In genomic region chr11:73176186-73176585, GRCm38 (mm10) we compare ENCODE assay signal across 8 mouse cellular contexts. TPM values are rescaled to one million over a fixed set of nuclear protein-coding genes. Genes with fewer than 3 reads are reported as not detected.
A peak's percentile ranks its signal among the peaks of the same experiment; 100 is the strongest.
DNase-seq lines count a peak whose midpoint lies in the region; ATAC-seq and TF ChIP-seq lines count a peak whose summit lies in the region.

No protein-coding gene starts in this region.

- WGBS in spleen, adult 2 months, result 1% methylated on average over 15 of the region's 15 CpGs
- under 1% methylated on average over 15 of the region's 15 CpGs for WGBS in limb, embryonic 13.5 days
- 1% methylated on average over 15 of the region's 15 CpGs for WGBS in stomach, embryonic 16.5 days

- no peak for ATAC-seq in limb, embryonic 13.5 days (ENCODE audit: low FRiP score, low read depth)
- no peak for ATAC-seq in stomach, embryonic 16.5 days (ENCODE audit: insufficient read depth, low FRiP score)

- H3K9ac ChIP-seq in limb, embryonic 13.5 days, result peak overlapping the region; percentile 94
- peak overlapping the region; percentile 91 for H3K9ac ChIP-seq in stomach, embryonic 16.5 days (ENCODE audit: low read length)

- H3K4me1 ChIP-seq in spleen, adult 2 months (ENCODE audit: control insufficient read depth, insufficient read depth, insufficient read length), result peaks cover 5% of the 10 kb centered on the region
- peaks cover 41% of the 10 kb centered on the region for H3K4me1 ChIP-seq in limb, embryonic 13.5 days
- peaks cover 39% of the 10 kb centered on the region for H3K4me1 ChIP-seq in stomach, embryonic 16.5 days (ENCODE audit: control insufficient read depth, insufficient read depth, low read length)

- no peaks in the 10 kb centered on the region for H3K36me3 ChIP-seq in spleen, adult 2 months (ENCODE audit: control insufficient read depth, insufficient read depth, low read length)
- peaks cover 37% of the 10 kb centered on the region for H3K36me3 ChIP-seq in limb, embryonic 13.5 days
- peaks cover 8% of the 10 kb centered on the region; the same call in 1 of the 2 replicates for H3K36me3 ChIP-seq in stomach, embryonic 16.5 days (ENCODE audit: control insufficient read depth, insufficient read depth, low read length)

- TF ChIP-seq POLR2A in spleen, adult 2 months (IDR thresholded peaks at IDR 0.05; ENCODE audit: low read depth, low read length), result no peak

- peak; percentile 30 for DNase-seq in embryo, embryonic 10.5 days (ENCODE audit: low spot score)
- DNase-seq in embryo, embryonic 10 days (ENCODE audit: low spot score), result no peak
- DNase-seq in spleen, adult 2 months (ENCODE audit: low read depth in 1 of 2, low spot score in 2 of 2), result no peak
- no peak for DNase-seq in spleen, postnatal 10 days (ENCODE audit: low spot score in 2 of 2)
- DNase-seq in urinary bladder, adult 18-20 months (ENCODE audit: low spot score in 2 of 2), result no peak
- DNase-seq in right cerebral cortex, postnatal 10 days (ENCODE audit: low spot score in 2 of 2), result no peak

- H3K27me3 ChIP-seq in spleen, adult 2 months (ENCODE audit: control insufficient read depth, insufficient read depth, low read length), result no peaks in the 10 kb centered on the region
- no peaks in the 10 kb centered on the region for H3K27me3 ChIP-seq in limb, embryonic 13.5 days
- H3K27me3 ChIP-seq in stomach, embryonic 16.5 days (ENCODE audit: control insufficient read depth, insufficient read depth, low read length), result no peaks in the 10 kb centered on the region

- no peak for TF ChIP-seq CTCF in spleen, adult 2 months (IDR thresholded peaks at IDR 0.05; ENCODE audit: extremely low read depth, insufficient read depth, insufficient read length, insufficient replicate concordance)

- no peaks in the 10 kb centered on the region for H3K9me3 ChIP-seq in limb, embryonic 13.5 days
- no peaks in the 10 kb centered on the region for H3K9me3 ChIP-seq in stomach, embryonic 16.5 days (replicated peaks; ENCODE audit: control insufficient read depth, low read length)

- peak overlapping the region; percentile 85 for H3K4me2 ChIP-seq in limb, embryonic 13.5 days (replicated peaks)
- peak overlapping the region; percentile 93 for H3K4me2 ChIP-seq in stomach, embryonic 16.5 days (ENCODE audit: low read depth, low read length)

- H3K27ac ChIP-seq in spleen, adult 2 months (ENCODE audit: insufficient read depth, low read length), result peak overlapping the region; percentile 73
- H3K27ac ChIP-seq in limb, embryonic 13.5 days, result peak overlapping the region; percentile 89
- H3K27ac ChIP-seq in stomach, embryonic 16.5 days (ENCODE audit: low read length), result peak overlapping the region; percentile 86

- H3K4me3 ChIP-seq in spleen, adult 2 months (ENCODE audit: extremely low read depth, insufficient read depth, insufficient read length), result peak overlapping the region; percentile 75
- peak overlapping the region; percentile 76 for H3K4me3 ChIP-seq in limb, embryonic 13.5 days
- H3K4me3 ChIP-seq in stomach, embryonic 16.5 days (replicated peaks; ENCODE audit: low read length), result peak overlapping the region; percentile 99

RNA-seq across cellular contexts. Expression of gene Emc6, which starts 0.7 kb away (rescaled TPM):
- 27.2 and 42.2 TPM in 2 replicates for polyA plus RNA-seq in spleen, adult 2 months (2012; rRNA removed)
- polyA plus RNA-seq in limb, embryonic 13.5 days (2015; fragmentation: Nextera tagmentation; extraction: Ambion mirVana), result 96.7 and 98.9 TPM in 2 replicates
- polyA plus RNA-seq in stomach, embryonic 16.5 days (2015; fragmentation: Nextera tagmentation; extraction: Ambion mirVana), result 94.1 and 101 TPM in 2 replicates

RNA-seq across cellular contexts. Expression of gene Tax1bp3, which starts 0.7 kb away (rescaled TPM):
- polyA plus RNA-seq in spleen, adult 2 months (2012; rRNA removed), result 17.0 and 18.7 TPM in 2 replicates
- 244 and 248 TPM in 2 replicates for polyA plus RNA-seq in limb, embryonic 13.5 days (2015; fragmentation: Nextera tagmentation; extraction: Ambion mirVana)
- polyA plus RNA-seq in stomach, embryonic 16.5 days (2015; fragmentation: Nextera tagmentation; extraction: Ambion mirVana), result 214 and 230 TPM in 2 replicates

RNA-seq across cellular contexts. Expression of gene P2rx5, which starts 16.0 kb away (rescaled TPM):
- 0.22 and 0.28 TPM in 2 replicates for polyA plus RNA-seq in spleen, adult 2 months (2012; rRNA removed)
- polyA plus RNA-seq in limb, embryonic 13.5 days (2015; fragmentation: Nextera tagmentation; extraction: Ambion mirVana), result 0.70 and 0.89 TPM in 2 replicates
- polyA plus RNA-seq in stomach, embryonic 16.5 days (2015; fragmentation: Nextera tagmentation; extraction: Ambion mirVana), result 0.36 and 0.65 TPM in 2 replicates

RNA-seq across cellular contexts. Expression of gene Ctns, which starts 22.7 kb away (rescaled TPM):
- 10.7 and 11.9 TPM in 2 replicates for polyA plus RNA-seq in spleen, adult 2 months (2012; rRNA removed)
- 26.0 and 26.3 TPM in 2 replicates for polyA plus RNA-seq in limb, embryonic 13.5 days (2015; fragmentation: Nextera tagmentation; extraction: Ambion mirVana)
- polyA plus RNA-seq in stomach, embryonic 16.5 days (2015; fragmentation: Nextera tagmentation; extraction: Ambion mirVana), result 18.3 and 19.6 TPM in 2 replicates

RNA-seq across cellular contexts. Expression of gene Shpk, which starts 23.1 kb away (rescaled TPM):
- 3.1 and 3.3 TPM in 2 replicates for polyA plus RNA-seq in spleen, adult 2 months (2012; rRNA removed)
- 1.9 and 2.6 TPM in 2 replicates for polyA plus RNA-seq in limb, embryonic 13.5 days (2015; fragmentation: Nextera tagmentation; extraction: Ambion mirVana)
- 3.3 and 4.0 TPM in 2 replicates for polyA plus RNA-seq in stomach, embryonic 16.5 days (2015; fragmentation: Nextera tagmentation; extraction: Ambion mirVana)

Comparison
In these comparisons a context has a peak if more than half of its experiments do, and no peak if none do; other contexts are left out.
1. RNA of gene Tax1bp3, which starts 0.7 kb away (polyA plus RNA-seq): 244 to 248 TPM in limb, embryonic 13.5 days and 214 to 230 TPM in stomach, embryonic 16.5 days; 17.0 to 18.7 TPM in spleen, adult 2 months; every median in the first group is over 10 times any median in the second.
2. Peak in every context shown above with its lines, with median percentiles within 50 percentile points of each other: H3K27ac ChIP-seq and H3K4me3 ChIP-seq.